Mouse (Mus musculus): Measurements from ENCODE around the gene Olfr1510. TPM values are rescaled to one million over a fixed set of nuclear protein-coding genes. Genes with fewer than 3 reads are reported as not detected.
A peak's percentile ranks its signal among the peaks of the same experiment; 100 is the strongest.

The Olfr1510 gene
- not detected in 2 replicates for total RNA-seq (2017)

GRCm38 (mm10) chr14:52414273-52414672 lies at the start of gene Olfr1510:
Gene Olfr1510, minus strand, starts transcription at chr14:52414373.
- ATAC-seq (replicated peaks; ENCODE audit: low read depth, poor library complexity, severe bottlenecking), result no peak

- ATAC-seq (replicated peaks; ENCODE audit: low read depth, poor library complexity, severe bottlenecking), result 0 out of 2 replicates have a peak, but pooled peaks have one; percentile 22
Observed at GRCm38 (mm10) chr14:52461928-52462327, 47.8 kb upstream of the Olfr1510 start.

DNA sequence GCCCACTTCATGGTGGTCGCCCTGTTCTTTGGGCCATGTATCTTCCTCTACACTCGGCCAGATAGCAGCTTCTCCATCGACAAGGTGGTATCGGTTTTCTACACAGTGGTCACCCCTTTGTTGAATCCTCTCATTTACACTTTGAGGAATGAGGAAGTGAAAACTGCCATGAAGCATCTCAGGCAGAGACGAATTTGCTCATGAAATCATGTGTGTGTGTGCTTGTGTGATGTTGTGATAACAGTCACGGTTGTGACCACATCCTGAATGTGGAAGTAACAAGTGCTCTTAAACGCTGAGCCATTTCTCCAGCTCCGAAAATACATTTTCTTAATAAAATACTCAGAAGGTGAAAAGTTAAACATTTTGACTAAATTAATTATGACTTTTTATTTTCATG lies 37.0 kb upstream of the Olfr1510 start:
- ATAC-seq (replicated peaks; ENCODE audit: low read depth, poor library complexity, severe bottlenecking), result peak; percentile 100

DNA sequence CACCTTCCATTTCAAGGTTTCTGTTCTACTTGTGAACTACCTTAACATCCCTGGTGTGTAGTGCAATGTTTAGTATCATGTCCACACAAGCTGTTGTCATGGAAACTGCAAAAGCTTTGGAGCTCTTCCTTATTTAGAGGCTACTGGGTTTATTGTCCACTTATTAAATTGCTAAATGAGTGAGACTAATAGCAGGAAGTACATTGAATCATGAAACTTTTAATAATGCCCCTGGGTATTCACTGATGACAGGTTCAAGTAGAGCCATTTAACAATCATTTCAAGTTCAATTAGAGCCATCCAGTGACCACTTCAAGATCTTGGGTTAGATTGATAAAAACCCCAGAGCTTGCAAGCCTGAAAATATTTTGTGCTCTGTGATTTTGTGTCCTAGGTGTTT lies 28.5 kb upstream of the Olfr1510 start, which contains the start of gene Olfr1509:
TSS of gene Olfr1509 (plus strand) at position 301 of the 400 bp plus-strand sequence.
- ATAC-seq (replicated peaks; ENCODE audit: low read depth, poor library complexity, severe bottlenecking), result no peak

- no peak for ATAC-seq (replicated peaks; ENCODE audit: low read depth, poor library complexity, severe bottlenecking)
Observed at GRCm38 (mm10) chr14:52427686-52428085, 13.5 kb upstream of the Olfr1510 start.

GRCm38 (mm10) chr14:52410142-52410919 lies 3.8 kb downstream of the Olfr1510 start:
- peak; percentile 97 for ATAC-seq (replicated peaks; ENCODE audit: low read depth, poor library complexity, severe bottlenecking)

GRCm38 (mm10) chr14:52397279-52397678 lies 16.9 kb downstream of the Olfr1510 start, which contains the start of gene Olfr1511:
Gene Olfr1511, minus strand, starts transcription at chr14:52397379.
- ATAC-seq (replicated peaks; ENCODE audit: low read depth, poor library complexity, severe bottlenecking), result no peak

- ATAC-seq (replicated peaks; ENCODE audit: low read depth, poor library complexity, severe bottlenecking), result peak; percentile 86
Observed at GRCm38 (mm10) chr14:52390084-52390848, 23.9 kb downstream of the Olfr1510 start.

DNA sequence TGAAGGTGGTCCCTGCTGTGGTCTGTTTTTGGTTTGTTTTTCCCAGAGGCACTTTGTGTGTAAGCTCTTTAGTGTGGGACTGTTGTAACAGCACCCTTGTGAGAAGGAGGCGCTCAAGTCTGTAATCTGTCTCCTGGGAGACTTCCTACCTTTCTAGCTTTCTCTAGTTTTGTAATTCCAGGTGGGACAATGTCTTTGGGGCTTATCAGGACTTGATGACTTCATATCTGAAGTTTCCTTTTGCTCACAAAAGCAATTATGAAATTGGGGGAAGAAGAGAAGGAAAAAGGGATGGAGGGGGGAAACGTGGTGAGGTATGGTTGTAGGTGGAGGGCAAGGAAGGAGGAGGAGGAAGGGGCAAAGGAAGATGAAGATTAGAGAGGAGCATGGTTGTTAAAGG lies 35.1 kb downstream of the Olfr1510 start, which contains the start of gene Olfr1512:
TSS of gene Olfr1512 (minus strand) at position 101 of the 400 bp plus-strand sequence.
- ATAC-seq (replicated peaks; ENCODE audit: low read depth, poor library complexity, severe bottlenecking), result no peak

- no peak for ATAC-seq (replicated peaks; ENCODE audit: low read depth, poor library complexity, severe bottlenecking)
Observed at GRCm38 (mm10) chr14:52368741-52369140, 45.4 kb downstream of the Olfr1510 start.

Other genes with a start within 250 kb of the Olfr1510 start
- gene Supt16, start 217.0 kb downstream of the Olfr1510 start, total RNA-seq (2017), result 251 and 267 TPM in 2 replicates
- gene Chd8, start 156.6 kb downstream of the Olfr1510 start, total RNA-seq (2017), result 78.3 and 103 TPM in 2 replicates
- gene Tox4, start 135.2 kb downstream of the Olfr1510 start, total RNA-seq (2017), result 42.2 and 42.7 TPM in 2 replicates
- 9.9 and 11.4 TPM in 2 replicates for gene Rab2b, start 134.8 kb downstream of the Olfr1510 start, total RNA-seq (2017)
- 48.5 and 64.8 TPM in 2 replicates for gene Mettl3, start 109.2 kb downstream of the Olfr1510 start, total RNA-seq (2017)
- 2.6 and 3.3 TPM in 2 replicates for gene Sall2, start 85.6 kb downstream of the Olfr1510 start, total RNA-seq (2017)
- gene Olfr1513, start 58.0 kb downstream of the Olfr1510 start, total RNA-seq (2017), result not detected in 2 replicates
- gene Olfr1512, start 35.2 kb downstream of the Olfr1510 start, total RNA-seq (2017), result not detected in 2 replicates
- not detected in 2 replicates for gene Olfr1511, start 17.0 kb downstream of the Olfr1510 start, total RNA-seq (2017)
- not detected in 2 replicates for gene Olfr1509, start 28.6 kb upstream of the Olfr1510 start, total RNA-seq (2017)
- gene Olfr1508, start 53.1 kb upstream of the Olfr1510 start, total RNA-seq (2017), result not detected in 2 replicates
- not detected in 2 replicates for gene Olfr1507, start 81.4 kb upstream of the Olfr1510 start, total RNA-seq (2017)

All from common myeloid progenitor, adult 5-6 weeks (primary cell).